Mouse (Mus musculus) hindlimb bud, embryonic 11.5 days (tissue): ENCODE data around the gene Khnyn.

Experiments
- DNase-seq: peaks from one replicate; pipeline ENCODE4 v3.0.0-alpha.2; 2012; ENCODE audit warnings: low read depth, low spot score; ENCODE audit errors: extremely low spot score

Khnyn gene

DNA sequence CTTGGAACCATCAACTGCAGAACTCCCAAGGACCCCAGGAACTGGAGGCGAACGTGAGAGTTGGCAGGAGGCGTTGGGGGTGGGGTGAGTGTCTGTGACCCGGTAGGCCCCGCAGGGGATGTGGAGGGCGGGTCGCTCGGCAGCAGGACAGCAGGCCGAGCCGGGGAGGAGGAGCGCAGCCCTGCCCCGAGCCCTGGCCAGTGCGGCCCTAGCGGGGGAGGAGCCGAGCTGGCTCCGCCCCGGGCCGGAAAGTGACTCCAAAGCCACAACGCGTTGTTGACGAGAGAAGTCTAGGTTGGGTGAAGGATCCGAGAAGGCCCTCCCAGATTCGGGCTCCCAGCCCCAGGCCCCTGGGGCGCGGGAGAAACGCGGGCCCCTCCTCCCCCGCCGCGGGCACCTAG lies at the start of gene Khnyn:
Khnyn (plus strand) TSS at position 235 of the 401 bp plus-strand sequence.
- no peak for DNase-seq

DNA sequence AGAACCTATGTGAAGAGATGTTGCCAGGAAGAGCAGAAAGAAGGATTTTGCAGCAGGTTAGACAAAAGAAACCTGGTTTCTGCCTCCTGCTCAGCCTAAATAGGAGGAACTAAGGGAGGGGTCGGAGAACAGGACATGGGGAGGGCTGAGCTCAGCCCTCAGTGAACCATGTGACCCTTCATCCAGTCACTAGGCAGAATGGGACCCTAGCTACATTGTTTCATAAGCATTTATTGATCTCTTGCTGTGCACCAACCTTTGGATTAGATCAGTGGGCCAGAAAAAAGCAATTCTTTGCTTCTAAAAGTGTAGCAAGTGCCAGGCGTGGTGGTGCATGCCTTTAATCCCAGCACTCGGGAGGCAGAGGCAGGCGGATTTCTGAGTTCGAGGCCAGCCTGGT lies 46.4 kb upstream of the Khnyn start:
- DNase-seq = no peak

DNA sequence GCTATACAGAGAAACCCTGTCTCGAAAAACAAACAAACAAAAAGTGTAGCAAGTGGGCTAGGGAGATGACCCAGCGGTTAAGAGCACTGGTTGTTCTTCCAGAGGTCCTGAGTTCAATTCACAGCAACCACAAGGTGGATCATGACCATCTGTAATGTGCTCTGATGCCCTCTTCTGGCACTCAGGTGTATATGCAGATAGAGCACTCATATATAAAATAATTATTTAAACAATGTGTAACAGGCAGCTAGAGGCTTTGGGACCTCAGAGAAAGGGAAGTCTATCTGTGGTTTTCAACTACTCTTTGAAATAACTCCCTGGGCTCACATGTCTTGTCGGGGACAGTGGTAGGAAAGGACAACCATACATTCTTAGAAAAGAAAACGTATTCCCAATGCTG lies 46.0 kb upstream of the Khnyn start:
- DNase-seq = no peak

DNA sequence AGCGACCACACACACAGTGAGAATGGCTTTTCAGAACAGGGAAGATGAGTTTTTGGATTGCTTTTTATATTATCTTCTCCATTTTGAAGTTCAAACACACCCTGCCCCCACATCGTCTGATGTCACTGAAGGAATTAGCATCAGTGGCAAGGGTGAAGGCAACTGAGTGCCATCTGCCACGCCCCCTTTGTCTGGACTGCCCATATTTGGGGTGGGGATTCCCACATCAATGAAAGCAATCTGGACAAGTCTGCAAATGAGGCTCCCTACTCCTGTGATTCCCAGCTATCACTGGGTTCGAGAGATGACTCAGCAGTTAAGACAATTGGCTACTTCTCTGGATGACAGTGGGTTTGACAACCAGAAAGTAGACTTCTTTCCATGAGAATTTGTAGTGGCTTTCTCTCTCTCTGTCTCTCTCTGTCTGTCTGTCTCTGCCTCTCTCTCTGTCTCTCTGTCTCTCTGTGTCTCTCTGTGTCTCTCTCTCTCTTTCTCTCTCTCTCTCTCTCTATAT lies 43.8 kb upstream of the Khnyn start:
- no peak for DNase-seq

DNA sequence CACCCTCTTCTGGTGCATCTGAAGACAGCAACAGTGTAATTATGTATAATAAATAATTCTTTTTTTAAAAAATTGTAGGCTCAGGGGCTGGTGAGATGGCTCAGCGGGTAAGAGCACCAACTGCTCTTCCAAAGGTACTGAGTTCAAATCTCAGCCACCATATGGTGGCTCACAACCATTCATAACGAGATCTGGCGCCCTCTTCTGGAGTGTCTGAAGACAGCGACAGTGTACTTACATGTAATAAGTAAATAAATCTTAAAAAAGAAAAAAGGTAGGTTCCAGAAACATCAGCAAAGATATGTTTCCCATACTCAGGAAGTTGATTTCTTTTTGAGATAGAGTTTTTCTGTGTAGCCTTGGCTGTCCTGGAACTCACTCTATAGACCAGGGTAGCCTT lies 42.0 kb upstream of the Khnyn start:
- DNase-seq = no peak

DNA sequence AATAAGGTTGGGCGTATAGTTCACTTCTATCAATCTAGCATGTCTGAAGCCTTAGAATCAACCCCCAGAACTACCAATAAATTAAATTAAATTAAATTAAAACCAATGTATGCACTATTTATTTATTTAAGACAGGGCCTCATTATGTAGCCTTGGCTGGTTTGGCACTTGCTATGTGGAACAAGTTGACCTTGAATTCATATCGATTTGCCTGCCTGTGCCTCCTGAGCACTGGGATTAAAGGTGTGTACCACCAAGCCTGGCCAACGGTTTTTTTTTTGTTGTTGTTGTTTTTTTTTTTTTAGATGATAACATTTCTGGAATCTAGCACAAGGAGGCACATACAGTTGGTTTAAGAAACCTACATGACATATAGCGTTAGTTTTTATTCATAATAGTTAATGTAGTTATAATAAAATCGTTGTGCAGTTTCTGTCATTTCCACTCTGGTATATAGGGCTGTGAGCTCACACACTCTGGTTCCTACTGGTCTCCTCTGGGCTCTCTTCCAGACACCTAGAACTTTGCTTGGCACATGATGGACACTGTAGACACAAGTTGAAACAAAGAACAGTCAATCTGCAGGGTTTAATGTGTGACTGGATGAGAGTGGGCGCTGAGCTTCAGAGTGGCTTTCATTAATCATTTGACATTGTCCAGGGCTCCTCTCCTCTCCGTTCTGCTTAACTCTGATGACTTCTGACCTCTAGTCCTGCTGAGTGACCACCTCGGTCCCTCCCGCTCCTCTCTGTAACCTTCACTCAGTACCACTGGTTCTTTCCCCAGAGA lies 39.0 kb upstream of the Khnyn start:
- DNase-seq = no peak

DNA sequence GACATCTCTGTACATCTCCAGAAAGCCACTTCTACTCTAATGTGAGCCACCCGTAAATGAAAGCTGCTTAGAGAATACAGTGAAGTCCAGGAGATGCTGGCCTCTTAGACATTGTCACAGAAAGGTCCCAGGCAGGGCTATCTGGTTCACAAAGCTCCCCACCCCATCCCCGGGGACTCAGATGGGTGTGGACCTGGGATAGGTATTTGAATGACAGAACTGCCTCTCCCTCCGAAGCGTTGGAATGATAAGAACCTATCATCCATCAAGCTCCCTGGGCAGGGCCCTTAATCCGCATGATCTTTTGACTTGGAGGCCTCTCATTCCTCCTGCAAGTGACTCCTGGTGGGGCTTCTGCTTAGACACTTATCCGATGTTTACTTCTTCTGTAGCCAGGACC lies 33.9 kb upstream of the Khnyn start:
- no peak for DNase-seq

DNA sequence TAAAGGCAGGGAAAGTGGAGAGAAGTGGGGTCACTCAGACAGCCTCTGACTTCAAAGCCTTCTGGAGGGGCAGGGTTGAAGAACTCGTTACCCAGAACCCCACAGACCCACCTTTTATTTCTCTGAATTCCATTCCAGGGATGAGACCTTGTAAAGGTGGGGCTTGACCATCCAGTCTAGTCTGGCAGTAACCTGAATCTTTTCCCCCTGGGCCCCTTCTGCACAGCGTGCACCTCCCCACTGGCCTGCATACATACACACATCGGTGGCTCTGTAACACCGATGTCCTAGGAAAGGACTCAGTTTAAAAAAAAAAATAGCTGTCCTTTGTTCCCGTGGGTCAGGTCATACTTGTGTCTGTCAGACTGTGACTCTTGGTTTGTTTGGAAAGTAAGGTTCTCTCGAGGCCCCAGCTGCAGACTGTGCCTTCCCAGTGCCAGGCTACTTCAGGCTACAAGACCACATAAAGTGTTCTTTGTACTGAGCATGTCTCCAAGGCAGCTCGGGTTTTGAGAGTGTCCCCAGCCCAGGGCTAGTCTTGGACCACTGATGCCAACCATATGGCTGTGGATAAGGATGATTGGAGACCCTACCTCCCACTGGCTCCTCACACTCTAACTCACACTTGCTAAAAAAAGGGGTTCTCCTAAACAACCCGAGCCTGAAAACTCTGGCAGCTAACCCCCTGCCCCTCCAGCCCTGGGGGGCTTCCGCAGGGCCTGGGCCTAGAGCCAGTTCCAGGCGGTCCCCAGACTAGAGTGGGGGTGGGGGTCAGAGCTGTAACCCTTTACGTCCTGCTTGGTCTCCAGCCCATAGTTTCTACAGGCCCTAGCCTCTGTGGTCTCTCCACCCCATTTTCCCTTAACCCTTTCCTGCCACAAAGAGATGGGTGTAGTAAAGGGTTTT lies 31.8 kb upstream of the Khnyn start:
- DNase-seq = no peak

DNA sequence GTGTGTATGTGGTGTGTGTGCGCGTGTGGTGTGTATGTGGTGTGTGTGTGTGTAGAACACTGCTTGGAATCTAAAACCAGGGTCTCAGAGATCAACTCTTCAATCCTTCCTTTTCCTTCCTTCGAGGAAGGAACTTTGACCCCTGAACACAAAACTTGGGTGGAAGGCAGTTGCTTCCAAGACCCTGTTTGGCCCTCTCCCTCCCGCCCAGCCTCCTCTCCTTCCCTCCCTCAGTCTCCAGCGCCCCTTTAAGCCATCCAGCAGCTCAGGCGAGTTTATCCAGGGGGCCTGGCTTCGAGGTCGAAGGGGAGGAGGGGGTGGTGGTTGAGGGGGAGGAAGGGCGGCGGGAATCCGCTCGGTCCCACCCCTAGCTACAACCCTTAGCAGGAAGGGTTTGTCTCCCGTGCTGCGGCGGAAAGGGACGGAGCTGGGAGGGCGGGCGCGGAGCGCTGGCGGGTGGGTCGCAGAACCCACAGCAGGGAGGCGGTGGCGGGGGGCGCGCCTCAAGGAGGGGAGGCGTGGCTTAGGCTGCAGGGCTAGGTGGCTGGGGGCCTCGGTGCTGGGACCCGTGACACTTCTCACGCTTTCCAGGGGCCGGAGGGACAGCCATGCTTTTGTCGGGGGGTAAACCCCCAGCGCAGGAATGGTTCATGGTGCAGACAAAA lies 31.0 kb upstream of the Khnyn start, which contains the start of gene Nynrin:
Nynrin (plus strand) TSS at position 390 of the 665 bp plus-strand sequence.
- DNase-seq = no peak

DNA sequence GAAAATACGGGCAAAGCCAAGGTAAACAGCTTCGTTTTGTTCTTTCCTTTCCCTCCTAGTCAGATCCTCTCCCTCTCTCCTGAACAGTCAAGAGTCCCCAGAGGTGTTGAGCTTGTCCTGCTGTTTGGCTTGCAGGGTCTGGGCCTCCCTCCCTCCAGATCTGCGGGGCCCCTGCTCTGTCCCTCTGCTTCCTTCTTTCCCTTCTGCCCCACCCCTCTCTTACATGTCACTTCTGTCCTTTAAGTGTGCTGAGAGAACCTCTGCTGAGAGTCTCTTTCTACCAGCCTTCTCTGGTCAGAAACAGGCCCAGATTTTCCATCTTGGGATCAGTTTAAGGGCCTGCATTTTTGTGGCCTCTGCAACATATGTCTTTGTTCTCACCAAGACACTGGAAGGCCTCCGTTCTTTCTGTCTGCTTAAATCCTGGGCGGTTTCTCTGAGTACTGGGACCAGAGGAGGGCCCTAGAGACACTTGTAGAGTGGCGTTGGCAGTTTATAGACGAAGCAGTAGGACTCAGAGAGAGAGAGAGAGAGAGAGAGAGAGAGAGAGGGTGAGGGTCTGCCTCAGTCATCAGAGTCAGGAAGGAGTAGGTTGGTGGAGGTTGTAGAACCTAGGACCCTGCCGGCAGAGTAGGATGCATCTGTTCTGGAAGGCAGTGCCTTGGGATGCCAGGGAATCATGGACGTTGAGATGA lies 30.2 kb upstream of the Khnyn start:
- DNase-seq = no peak

DNA sequence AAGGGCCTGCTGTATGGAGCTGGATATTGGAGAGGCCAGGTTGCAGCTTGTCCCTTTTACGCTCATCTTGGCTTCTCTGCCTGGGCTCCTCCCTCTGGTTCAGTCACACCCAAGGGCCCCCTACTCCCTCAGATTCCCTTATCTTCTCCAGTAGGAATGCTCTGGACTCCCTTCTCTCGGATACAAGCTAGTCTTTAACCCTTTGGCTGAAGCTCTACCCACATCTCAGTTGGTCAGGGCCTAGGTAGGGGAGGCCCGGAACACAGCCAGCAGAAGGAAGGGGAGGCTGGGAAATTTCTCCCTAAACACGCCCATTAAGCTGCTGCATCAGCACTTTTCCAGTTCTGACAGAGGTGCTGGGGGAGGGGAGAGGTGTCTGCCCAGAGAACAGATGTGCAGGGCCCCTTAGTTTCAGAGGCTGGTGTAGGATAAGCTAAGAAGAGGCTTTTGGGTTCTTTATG lies 29.6 kb upstream of the Khnyn start:
- no peak for DNase-seq

DNA sequence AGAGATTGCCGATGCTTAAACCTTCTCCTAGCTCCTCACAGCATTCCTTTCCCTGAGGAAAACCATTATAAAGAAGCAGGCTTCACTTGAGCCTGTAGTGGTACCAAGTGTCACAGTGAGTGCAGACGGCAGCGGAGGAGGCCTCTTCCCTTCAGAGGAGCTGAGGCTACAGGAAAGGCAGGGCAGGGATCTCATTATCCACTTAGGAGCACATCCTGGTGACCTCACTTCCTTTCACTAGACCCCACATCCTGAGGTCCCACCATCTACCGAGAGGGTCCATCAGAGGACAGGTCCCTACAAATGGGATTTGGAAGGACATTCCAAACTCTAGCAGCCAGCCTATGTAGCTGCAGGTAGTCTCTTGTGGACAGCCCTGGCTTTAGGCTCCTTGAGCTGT lies 27.2 kb upstream of the Khnyn start:
- DNase-seq = no peak

DNA sequence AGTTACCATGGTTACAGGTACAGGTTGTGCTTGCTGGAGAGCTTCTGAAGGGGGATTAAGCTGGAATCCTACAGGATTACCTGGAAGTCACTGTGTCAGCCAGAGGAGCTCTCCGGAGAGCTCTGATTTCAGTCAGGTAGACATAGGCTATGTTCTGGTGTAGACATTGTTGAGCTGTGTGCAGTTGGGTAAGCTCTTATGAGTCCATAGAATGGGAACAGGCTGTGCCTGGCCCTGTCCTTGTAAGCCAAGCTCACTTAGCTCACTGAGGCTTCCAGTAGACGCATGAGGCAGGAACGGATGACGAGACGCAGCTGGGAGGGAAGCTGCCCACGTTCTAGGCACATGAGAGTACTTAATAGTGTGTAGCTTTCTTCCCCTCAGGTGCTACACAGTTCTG lies 22.6 kb upstream of the Khnyn start:
- DNase-seq = no peak

DNA sequence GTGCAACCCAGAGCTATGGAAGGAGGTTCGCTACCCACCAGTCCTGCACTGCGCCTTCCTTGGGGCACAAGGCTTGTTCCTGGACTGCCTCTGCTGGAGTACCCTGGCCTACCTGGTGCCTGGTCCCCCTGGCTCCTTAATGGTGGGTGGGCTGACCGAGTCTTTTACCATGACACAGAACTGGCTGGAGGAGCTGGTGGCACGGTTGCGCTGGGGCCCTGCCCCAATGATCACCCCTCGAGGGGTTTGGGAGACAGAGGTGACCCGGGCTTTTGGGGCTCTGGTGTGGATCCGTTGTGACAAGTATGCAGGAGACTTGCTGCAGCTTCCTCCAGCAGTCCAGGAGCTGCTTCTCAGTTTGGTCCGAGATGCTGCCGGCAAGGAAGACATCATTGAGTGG lies 21.8 kb upstream of the Khnyn start:
- no peak for DNase-seq

DNA sequence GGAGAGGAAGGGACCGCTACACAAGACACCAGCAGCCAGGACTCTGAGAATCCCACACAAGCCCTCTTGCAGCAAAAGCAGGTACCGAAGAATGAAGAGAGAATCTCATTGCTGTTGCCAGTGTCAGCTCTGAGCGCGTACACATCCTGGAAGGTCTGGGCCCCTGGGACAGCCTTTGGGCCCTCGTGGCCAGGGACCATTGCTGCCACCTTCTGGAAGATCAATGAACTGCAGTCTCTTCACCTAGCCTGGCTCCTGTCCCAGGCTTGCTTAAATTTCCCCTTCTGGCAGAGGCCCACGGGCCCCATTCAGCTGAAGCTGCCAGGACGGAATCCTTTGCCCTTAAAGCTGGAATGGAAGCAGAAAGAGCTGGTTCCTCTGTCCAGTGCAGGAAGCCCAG lies 21.0 kb upstream of the Khnyn start:
- DNase-seq = no peak

DNA sequence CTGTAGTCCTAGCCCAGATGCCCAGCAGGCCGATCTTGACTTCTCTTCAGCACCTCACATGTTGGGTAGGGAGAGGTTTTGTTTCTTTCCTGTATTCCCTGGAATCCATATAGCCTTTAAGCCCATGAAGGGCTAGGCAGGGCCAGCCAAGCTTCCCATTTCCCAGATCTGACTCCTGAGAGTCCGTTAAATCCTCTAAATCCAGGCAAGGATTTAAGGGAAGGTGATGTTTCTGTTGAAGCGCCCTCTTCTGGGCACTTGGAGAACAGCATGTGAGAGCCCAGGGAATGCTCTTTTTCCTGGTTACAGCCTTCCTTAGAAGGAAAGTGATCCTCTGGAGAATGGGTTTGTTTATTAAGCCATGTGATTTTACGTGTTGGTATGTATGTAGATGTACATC lies 17.8 kb upstream of the Khnyn start:
- no peak for DNase-seq

DNA sequence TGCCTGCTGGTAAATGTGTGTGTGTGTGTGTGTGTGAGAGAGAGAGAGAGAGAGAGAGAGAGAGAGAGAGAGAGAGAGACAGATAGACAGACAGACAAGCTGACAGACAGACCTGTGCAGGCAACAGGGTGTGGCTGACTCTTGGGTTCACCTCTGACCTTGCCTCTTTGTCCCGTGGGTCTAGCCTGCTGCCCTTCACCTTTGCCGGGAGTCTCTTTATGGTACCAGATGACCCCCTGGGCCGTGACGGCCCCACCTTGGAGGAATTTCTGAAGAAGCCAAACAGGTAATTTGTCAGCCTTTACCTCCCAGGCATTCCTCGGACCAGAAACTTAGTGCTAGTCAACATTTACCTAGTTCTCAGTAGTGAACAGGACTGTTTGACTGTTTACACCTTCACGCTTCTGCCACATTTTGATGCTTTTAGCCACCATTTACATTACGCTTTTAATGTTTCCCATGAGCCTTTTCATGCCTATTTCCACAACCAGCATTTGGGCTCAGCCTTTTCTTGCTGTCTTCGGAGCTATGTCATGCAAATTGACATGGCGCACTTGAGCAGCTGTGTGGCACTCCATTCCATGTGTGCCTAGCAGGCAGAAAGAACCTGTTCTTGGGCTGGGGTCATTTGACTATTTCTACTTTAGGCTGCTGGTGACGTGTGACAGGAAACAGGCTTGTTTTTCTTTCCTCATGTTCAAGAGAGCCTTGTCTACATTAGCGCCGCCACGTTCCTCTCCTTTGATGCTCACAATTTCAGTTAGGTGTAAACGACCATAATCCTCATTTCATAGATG lies 16.3 kb upstream of the Khnyn start:
- DNase-seq = no peak

DNA sequence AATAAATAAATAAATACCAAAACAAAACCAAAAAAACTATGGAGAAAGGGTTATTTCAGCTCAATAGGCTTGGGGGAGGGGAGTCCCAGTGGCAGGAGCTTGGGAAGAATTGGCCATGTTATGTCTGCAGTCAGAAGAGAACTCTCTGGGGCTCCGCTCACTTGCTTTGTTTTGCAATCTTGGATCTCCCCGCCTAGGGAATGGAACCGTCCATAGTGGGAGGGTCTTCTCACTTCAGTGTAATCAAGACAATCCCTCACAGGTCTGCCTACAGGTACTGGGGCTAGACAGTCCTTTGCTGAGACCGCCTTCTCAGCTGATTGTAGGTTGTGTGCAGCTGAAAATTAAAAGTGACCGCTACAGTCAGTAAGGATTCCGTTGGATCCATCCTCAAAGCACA lies 15.2 kb upstream of the Khnyn start:
- DNase-seq = no peak

DNA sequence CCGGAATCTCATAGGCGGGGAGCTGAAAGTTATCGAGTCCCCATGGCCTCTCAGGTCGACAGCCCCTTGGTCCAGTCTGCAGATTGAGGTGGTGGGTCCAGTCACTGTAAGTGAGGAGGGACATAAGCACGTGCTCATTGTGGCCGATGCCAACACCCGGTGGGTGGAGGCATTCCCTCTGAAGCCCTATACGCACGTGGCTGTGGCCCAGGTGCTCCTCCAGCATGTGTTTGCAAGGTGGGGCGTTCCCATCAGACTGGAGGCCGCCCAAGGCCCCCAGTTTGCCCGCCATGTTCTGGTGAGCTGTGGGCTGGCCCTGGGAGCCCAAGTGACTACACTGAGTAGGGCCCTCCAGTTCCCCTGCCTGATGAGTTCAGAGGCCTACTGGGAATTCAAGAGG lies 12.7 kb upstream of the Khnyn start:
- no peak for DNase-seq

DNA sequence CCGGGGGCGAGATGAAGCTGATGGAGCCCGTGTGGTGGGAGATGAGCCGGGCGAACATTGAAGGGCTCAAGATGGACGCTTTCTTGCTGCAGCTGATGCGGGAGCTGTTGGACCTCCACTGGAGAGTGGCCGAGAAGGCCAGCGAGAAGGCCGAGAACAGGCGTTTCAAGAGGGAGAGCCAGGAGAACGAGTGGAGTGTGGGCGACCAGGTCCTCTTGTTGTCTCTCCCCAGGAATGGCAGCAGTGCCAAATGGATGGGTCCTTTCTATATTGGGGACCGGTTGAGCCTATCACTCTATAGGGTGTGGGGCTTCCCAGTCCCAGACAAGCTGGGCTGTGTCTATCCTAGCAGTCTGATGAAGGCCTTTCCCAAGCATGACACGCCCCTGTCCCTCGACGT lies 12.2 kb upstream of the Khnyn start:
- DNase-seq = no peak
